Mouse (Mus musculus) myocyte (in vitro differentiated cells): ENCODE results near the gene Lrmda.

Source experiments
- E2F4 ChIP-seq: IDR thresholded peaks from one replicate; pipeline ENCODE4 v1.6.1; 2011; ENCODE audit warnings: mild to moderate bottlenecking, control low read depth, moderate library complexity; ENCODE audit not compliant: insufficient read depth
- REST ChIP-seq: IDR thresholded peaks from one replicate; pipeline ENCODE4 v1.6.1; 2011; ENCODE audit warnings: mild to moderate bottlenecking, control low read depth, moderate library complexity; ENCODE audit not compliant: insufficient read depth, insufficient read length
- TCF12 ChIP-seq: IDR thresholded peaks from one replicate; pipeline ENCODE4 v1.6.1; 2011; ENCODE audit warnings: mild to moderate bottlenecking, control low read depth; ENCODE audit not compliant: poor library complexity, insufficient read depth, severe bottlenecking

DNA sequence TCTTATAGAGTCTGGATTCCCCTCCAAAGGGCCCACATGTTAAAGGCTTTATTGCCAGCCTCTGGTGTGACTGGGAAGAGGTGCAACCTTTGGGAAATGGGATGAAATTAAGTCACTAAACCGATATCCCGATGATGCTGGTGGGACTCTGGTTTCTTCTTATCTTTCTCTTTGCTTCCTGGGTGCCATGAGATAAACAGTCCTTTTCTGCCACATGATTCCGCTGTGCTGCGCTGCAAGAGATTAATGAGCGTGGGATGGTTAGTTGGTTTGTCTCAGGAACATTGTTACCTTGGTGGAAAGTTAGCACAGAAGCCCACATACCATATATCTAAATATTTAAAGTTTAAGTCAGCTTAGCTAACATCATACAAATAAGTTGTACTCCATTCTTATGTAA lies 258.5 kb downstream of the Lrmda start:
- no peak for TF ChIP-seq TCF12
- no peak for TF ChIP-seq E2F4
- TF ChIP-seq REST: no peak
